Mouse (Mus musculus): Measurements from ENCODE around the gene Ptprn. TPM values are rescaled to one million over a fixed set of nuclear protein-coding genes. Genes with fewer than 3 reads are reported as not detected.

The Ptprn gene
- polyA plus RNA-seq, 1 experiment from 2014 or later, result 0.54 TPM

- H3K27me3 ChIP-seq (ENCODE audit: insufficient read depth, low read length), result no peaks in the 10 kb centered on the region
- WGBS, result 13% methylated on average over 7 of the region's 7 CpGs
- H3K9me3 ChIP-seq (ENCODE audit: low read length), result no peaks in the 10 kb centered on the region
- ATAC-seq (ENCODE audit: low FRiP score, low TSS enrichment), result no peak
- no peaks in the 10 kb centered on the region; the same call in 1 of the 2 replicates for H3K4me1 ChIP-seq (ENCODE audit: insufficient read depth, low read length)
- no peaks in the 10 kb centered on the region for H3K36me3 ChIP-seq (ENCODE audit: insufficient read depth, low read length)
- no peak overlapping the region for H3K4me2 ChIP-seq (replicated peaks; ENCODE audit: low read depth, low read length)
- H3K4me3 ChIP-seq (ENCODE audit: low read length), result no peak overlapping the region
- no peak overlapping the region for H3K27ac ChIP-seq (ENCODE audit: low read length)
- H3K9ac ChIP-seq (replicated peaks; ENCODE audit: low read length), result no peak overlapping the region
Measured at GRCm38 (mm10) chr1:75289376-75289775, 25.1 kb upstream of the Ptprn start.

GRCm38 (mm10) chr1:75284911-75285310 lies 20.6 kb upstream of the Ptprn start:
- 89% methylated on average over 7 of the region's 7 CpGs for WGBS
- H3K27me3 ChIP-seq (ENCODE audit: insufficient read depth, low read length), result no peaks in the 10 kb centered on the region
- H3K4me2 ChIP-seq (replicated peaks; ENCODE audit: low read depth, low read length), result no peak overlapping the region
- no peaks in the 10 kb centered on the region for H3K36me3 ChIP-seq (ENCODE audit: insufficient read depth, low read length)
- H3K4me3 ChIP-seq (ENCODE audit: low read length), result no peak overlapping the region
- no peak for ATAC-seq (ENCODE audit: low FRiP score, low TSS enrichment)
- 0 out of 2 replicates have a peak, but pooled peaks cover 6% of the 10 kb centered on the region for H3K9me3 ChIP-seq (ENCODE audit: low read length)
- H3K27ac ChIP-seq (ENCODE audit: low read length), result no peak overlapping the region
- H3K4me1 ChIP-seq (ENCODE audit: insufficient read depth, low read length), result no peaks in the 10 kb centered on the region
- H3K9ac ChIP-seq (replicated peaks; ENCODE audit: low read length), result no peak overlapping the region

- WGBS, result 79% methylated on average over 5 of the region's 5 CpGs
- ATAC-seq (ENCODE audit: low FRiP score, low TSS enrichment), result no peak
- Histone ChIP-seq H3K9ac (replicated peaks; ENCODE audit: low read length) (no peak overlapping the region), H3K27me3 (ENCODE audit: insufficient read depth, low read length) (peaks cover 14% of the 10 kb centered on the region; the same call in 1 of the 2 replicates), H3K9me3 (ENCODE audit: low read length) (0 out of 2 replicates have a peak, but pooled peaks cover 6% of the 10 kb centered on the region), H3K4me2 (replicated peaks; ENCODE audit: low read depth, low read length) (no peak overlapping the region), H3K4me1 (ENCODE audit: insufficient read depth, low read length) (no peaks in the 10 kb centered on the region), H3K4me3 (ENCODE audit: low read length) (no peak overlapping the region), H3K36me3 (ENCODE audit: insufficient read depth, low read length) (no peaks in the 10 kb centered on the region), H3K27ac (ENCODE audit: low read length) (no peak overlapping the region)
Measured at GRCm38 (mm10) chr1:75283017-75283416, 18.7 kb upstream of the Ptprn start.

GRCm38 (mm10) chr1:75278228-75278627 lies 13.9 kb upstream of the Ptprn start, which contains the start of gene Resp18:
Resp18 (minus strand) TSS chr1:75278415.
- no peak within 1 kb of the TSS for H3K4me2 ChIP-seq (replicated peaks; ENCODE audit: low read depth, low read length)
- H3K9ac ChIP-seq (replicated peaks; ENCODE audit: low read length), result no peak within 1 kb of the TSS
- 0 out of 2 replicates have a peak, but pooled peaks cover 6% of the 10 kb centered on the region for H3K9me3 ChIP-seq (ENCODE audit: low read length)
- H3K27me3 ChIP-seq (ENCODE audit: insufficient read depth, low read length), result peaks cover 25% of the 10 kb centered on the region; the same call in 1 of the 2 replicates
- no peak for ATAC-seq (ENCODE audit: low FRiP score, low TSS enrichment)
- H3K27ac ChIP-seq (ENCODE audit: low read length), result no peak within 1 kb of the TSS
- no peak within 1 kb of the TSS for H3K4me3 ChIP-seq (ENCODE audit: low read length)
- no peaks in the 10 kb centered on the region for H3K36me3 ChIP-seq (ENCODE audit: insufficient read depth, low read length)
- no peaks in the 10 kb centered on the region for H3K4me1 ChIP-seq (ENCODE audit: insufficient read depth, low read length)
- WGBS, result 6% methylated on average over 13 of the region's 13 CpGs

- H3K27ac ChIP-seq (ENCODE audit: low read length), result no peak overlapping the region
- H3K36me3 ChIP-seq (ENCODE audit: insufficient read depth, low read length), result no peaks in the 10 kb centered on the region
- H3K27me3 ChIP-seq (ENCODE audit: insufficient read depth, low read length), result peaks cover 25% of the 10 kb centered on the region; the same call in 1 of the 2 replicates
- no peak overlapping the region for H3K4me3 ChIP-seq (ENCODE audit: low read length)
- no peak for ATAC-seq (ENCODE audit: low FRiP score, low TSS enrichment)
- no peaks in the 10 kb centered on the region for H3K4me1 ChIP-seq (ENCODE audit: insufficient read depth, low read length)
- H3K9ac ChIP-seq (replicated peaks; ENCODE audit: low read length), result no peak overlapping the region
- 4% methylated on average over 23 of the region's 23 CpGs for WGBS
- H3K9me3 ChIP-seq (ENCODE audit: low read length), result 0 out of 2 replicates have a peak, but pooled peaks cover 6% of the 10 kb centered on the region
- H3K4me2 ChIP-seq (replicated peaks; ENCODE audit: low read depth, low read length), result no peak overlapping the region
Measured at GRCm38 (mm10) chr1:75277195-75278188, 13.2 kb upstream of the Ptprn start.

GRCm38 (mm10) chr1:75262969-75263951 lies 1.0 kb downstream of the Ptprn start:
- Histone ChIP-seq H3K4me3 (ENCODE audit: low read length) (no peak overlapping the region; the same call in 1 of the 2 replicates), H3K36me3 (ENCODE audit: insufficient read depth, low read length) (no peaks in the 10 kb centered on the region), H3K9ac (replicated peaks; ENCODE audit: low read length) (no peak overlapping the region), H3K9me3 (ENCODE audit: low read length) (no peaks in the 10 kb centered on the region), H3K4me2 (replicated peaks; ENCODE audit: low read depth, low read length) (no peak overlapping the region), H3K27ac (ENCODE audit: low read length) (no peak overlapping the region), H3K27me3 (ENCODE audit: insufficient read depth, low read length) (peaks cover 41% of the 10 kb centered on the region), H3K4me1 (ENCODE audit: insufficient read depth, low read length) (no peaks in the 10 kb centered on the region)
- WGBS, result 2% methylated on average over 40 of the region's 40 CpGs
- peak; percentile 59 for ATAC-seq (ENCODE audit: low FRiP score, low TSS enrichment)

GRCm38 (mm10) chr1:75261278-75261677 lies 3.0 kb downstream of the Ptprn start:
- H3K36me3 ChIP-seq (ENCODE audit: insufficient read depth, low read length), result no peaks in the 10 kb centered on the region
- no peak overlapping the region for H3K4me2 ChIP-seq (replicated peaks; ENCODE audit: low read depth, low read length)
- peaks cover 36% of the 10 kb centered on the region for H3K27me3 ChIP-seq (ENCODE audit: insufficient read depth, low read length)
- no peak for ATAC-seq (ENCODE audit: low FRiP score, low TSS enrichment)
- no peak overlapping the region for H3K9ac ChIP-seq (replicated peaks; ENCODE audit: low read length)
- no peak overlapping the region for H3K27ac ChIP-seq (ENCODE audit: low read length)
- H3K9me3 ChIP-seq (ENCODE audit: low read length), result no peaks in the 10 kb centered on the region
- no peaks in the 10 kb centered on the region for H3K4me1 ChIP-seq (ENCODE audit: insufficient read depth, low read length)
- no peak overlapping the region for H3K4me3 ChIP-seq (ENCODE audit: low read length)

GRCm38 (mm10) chr1:75255516-75256046 lies 8.7 kb downstream of the Ptprn start:
- ATAC-seq (ENCODE audit: low FRiP score, low TSS enrichment), result no peak
- WGBS, result 62% methylated on average over 10 of the region's 10 CpGs
- Histone ChIP-seq H3K4me2 (replicated peaks; ENCODE audit: low read depth, low read length) (no peak overlapping the region), H3K27ac (ENCODE audit: low read length) (no peak overlapping the region), H3K27me3 (ENCODE audit: insufficient read depth, low read length) (no peaks in the 10 kb centered on the region), H3K9ac (replicated peaks; ENCODE audit: low read length) (no peak overlapping the region), H3K4me1 (ENCODE audit: insufficient read depth, low read length) (no peaks in the 10 kb centered on the region; the same call in 1 of the 2 replicates), H3K36me3 (ENCODE audit: insufficient read depth, low read length) (no peaks in the 10 kb centered on the region), H3K9me3 (ENCODE audit: low read length) (no peaks in the 10 kb centered on the region), H3K4me3 (ENCODE audit: low read length) (no peak overlapping the region)

GRCm38 (mm10) chr1:75254625-75255013 lies 9.7 kb downstream of the Ptprn start:
- Histone ChIP-seq H3K27me3 (ENCODE audit: insufficient read depth, low read length) (no peaks in the 10 kb centered on the region), H3K36me3 (ENCODE audit: insufficient read depth, low read length) (no peaks in the 10 kb centered on the region), H3K4me1 (ENCODE audit: insufficient read depth, low read length) (no peaks in the 10 kb centered on the region; the same call in 1 of the 2 replicates), H3K9me3 (ENCODE audit: low read length) (no peaks in the 10 kb centered on the region), H3K27ac (ENCODE audit: low read length) (no peak overlapping the region), H3K4me3 (ENCODE audit: low read length) (no peak overlapping the region), H3K4me2 (replicated peaks; ENCODE audit: low read depth, low read length) (no peak overlapping the region), H3K9ac (replicated peaks; ENCODE audit: low read length) (no peak overlapping the region)
- 78% methylated on average over 8 of the region's 8 CpGs for WGBS
- ATAC-seq (ENCODE audit: low FRiP score, low TSS enrichment), result no peak
